Mouse (Mus musculus) kidney, adult 11 months (tissue): ENCODE data around the gene Ptprt.

Experiments used
- DNase-seq: peaks from one replicate; pipeline ENCODE4 v3.0.0; 2022

Ptprt gene

GRCm38 (mm10) chr2:162577819-162578218 is 83.1 kb downstream of the Ptprt start:
- no peak for DNase-seq

DNA sequence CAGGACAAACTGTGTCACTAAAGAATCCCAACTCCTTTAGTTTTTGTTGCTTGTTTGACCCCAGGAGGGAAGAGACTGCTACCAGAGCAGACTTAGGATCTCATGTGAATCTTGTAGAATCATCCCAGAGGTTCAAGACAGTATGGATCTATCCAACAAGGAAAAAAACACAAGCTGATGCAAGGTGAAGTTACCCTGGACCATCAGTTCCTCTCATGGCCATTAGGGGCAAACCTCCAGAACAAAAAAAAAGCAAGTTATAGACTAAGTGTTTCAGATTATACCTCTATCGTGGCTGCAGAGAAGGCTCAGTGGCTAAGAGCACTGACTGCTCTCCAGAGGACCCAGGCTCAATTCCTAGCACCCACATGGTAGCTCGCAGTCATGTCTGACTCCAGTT is 88.1 kb downstream of the Ptprt start:
- DNase-seq: no peak

GRCm38 (mm10) chr2:162571037-162571436 is 89.9 kb downstream of the Ptprt start:
- DNase-seq: no peak

DNA sequence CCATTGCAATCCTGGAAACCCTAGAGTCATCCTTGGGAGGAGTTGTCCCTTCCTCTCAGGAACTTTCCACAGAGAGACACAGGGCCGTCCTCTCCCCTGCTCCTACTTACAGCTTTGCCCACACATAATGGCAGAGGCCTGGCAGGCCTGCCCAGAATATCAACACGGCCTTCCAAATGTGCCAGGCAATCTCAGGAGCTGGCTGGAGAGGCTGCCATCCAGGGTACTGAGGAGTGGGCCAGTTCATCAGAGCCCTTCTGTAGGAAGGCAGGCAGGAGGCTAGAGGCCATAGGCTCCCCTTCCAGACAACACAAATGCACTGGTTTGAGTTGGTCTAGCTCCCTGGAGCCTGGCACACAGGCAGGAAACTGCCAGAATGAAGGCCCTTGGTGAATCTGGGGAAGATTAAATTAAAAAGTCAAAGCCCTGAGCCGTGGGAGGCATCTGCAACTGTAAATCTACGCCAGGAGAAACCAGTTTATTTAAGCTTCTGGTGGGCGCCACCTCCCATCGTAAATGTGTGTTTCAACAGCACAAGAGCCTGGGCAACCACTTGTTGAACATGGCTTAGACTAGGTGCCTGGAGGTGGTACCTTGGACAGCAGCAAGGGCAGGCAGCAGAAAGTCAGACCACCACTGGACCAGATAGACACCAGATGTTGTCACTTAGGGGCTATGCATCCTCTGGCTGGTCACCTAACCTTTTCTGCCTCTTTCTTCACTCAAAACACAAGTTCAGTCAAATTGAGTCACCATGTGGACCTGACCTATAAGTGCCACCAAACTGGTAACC is 92.4 kb downstream of the Ptprt start:
- DNase-seq: no peak

GRCm38 (mm10) chr2:162548312-162548711 is 112.6 kb downstream of the Ptprt start:
- no peak for DNase-seq

GRCm38 (mm10) chr2:162531638-162532037 is 129.3 kb downstream of the Ptprt start:
- no peak for DNase-seq

- no peak for DNase-seq
Measured at GRCm38 (mm10) chr2:162528911-162529310, 132.0 kb downstream of the Ptprt start.

GRCm38 (mm10) chr2:162515993-162516392 is 145.0 kb downstream of the Ptprt start:
- DNase-seq: no peak

DNA sequence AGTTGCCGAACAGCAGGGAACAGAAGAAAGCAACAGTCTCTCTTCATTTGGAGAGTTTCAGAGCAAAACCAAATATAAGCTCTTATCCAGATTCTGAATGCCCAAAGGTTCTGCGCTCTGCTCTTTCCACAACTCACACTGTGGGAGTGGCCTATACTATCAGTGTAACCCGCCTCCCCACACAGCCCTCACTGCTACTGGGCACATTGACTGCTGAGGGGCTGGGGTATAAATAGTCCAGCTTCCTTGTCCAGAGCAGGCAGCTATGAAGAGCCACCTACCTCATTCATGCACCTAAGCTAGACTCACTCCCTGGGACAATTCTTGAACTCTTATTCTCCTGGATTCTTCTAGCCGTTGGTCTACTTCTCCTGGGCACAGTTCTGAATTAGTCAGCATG is 147.9 kb downstream of the Ptprt start:
- DNase-seq: no peak

GRCm38 (mm10) chr2:162512094-162512493 is 148.9 kb downstream of the Ptprt start:
- no peak for DNase-seq

GRCm38 (mm10) chr2:162509016-162509415 is 151.9 kb downstream of the Ptprt start:
- DNase-seq: no peak

GRCm38 (mm10) chr2:162507664-162508063 is 153.3 kb downstream of the Ptprt start:
- DNase-seq: no peak

DNA sequence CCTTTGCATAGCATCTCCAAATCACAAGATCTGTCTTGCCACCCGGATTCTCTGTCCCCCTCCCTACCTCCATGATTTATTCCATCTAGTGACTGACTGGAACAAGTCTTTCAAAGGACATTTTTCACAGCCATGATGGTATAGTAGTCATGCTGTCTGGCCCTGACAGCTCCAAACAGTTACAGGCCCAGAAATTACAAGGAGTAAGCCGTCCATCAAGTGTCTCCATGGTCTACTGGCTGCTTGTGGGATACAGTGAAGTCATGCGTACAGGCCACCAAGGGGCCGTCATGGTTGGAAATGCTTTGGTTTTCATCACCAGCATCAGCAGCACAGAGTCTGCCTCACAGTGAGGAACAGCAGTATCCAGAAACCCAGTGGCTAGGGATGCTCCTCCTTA is 156.1 kb downstream of the Ptprt start:
- no peak for DNase-seq

GRCm38 (mm10) chr2:162499501-162499915 is 161.4 kb downstream of the Ptprt start:
- no peak for DNase-seq

DNA sequence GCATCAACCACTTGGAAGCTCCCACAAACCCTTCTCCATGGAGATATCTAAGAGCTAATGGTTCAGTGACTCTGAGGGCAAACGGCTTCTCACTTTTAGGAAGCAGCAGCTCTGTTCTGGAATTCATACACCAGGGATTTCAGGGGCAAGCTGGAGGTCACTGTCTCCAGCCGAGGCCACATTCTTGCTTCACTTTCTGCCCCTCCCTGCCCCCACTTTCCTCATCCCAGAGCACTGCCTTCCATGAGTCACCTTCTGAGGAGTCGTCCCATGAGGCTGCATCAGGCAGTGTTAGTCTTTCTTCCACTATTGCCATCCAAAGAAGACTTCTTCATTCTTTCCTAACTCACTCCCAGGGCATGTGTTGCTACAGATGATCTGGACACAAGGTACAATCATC is 162.8 kb downstream of the Ptprt start:
- no peak for DNase-seq

DNA sequence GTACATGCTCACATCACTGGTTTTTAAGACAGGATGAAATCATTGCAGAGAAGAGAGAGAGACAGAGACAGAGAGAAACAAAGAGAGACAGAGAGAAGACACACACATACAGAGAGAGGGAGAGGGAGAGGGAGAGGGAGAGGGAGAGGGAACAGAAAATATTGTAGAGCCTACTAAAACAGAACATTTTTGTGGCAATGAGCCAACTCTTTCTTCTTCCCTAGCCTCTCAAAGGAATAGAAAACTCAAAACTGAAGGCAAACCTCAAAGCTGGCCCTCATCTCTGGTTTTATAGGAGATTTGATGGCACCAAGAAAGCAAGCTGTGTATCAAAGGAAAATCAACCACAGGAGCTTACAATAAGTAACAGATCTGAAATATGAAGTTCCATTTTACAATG is 176.9 kb downstream of the Ptprt start:
- DNase-seq: no peak

- no peak for DNase-seq
Measured at GRCm38 (mm10) chr2:162443106-162443505, 217.8 kb downstream of the Ptprt start.

- no peak for DNase-seq
Measured at GRCm38 (mm10) chr2:162436646-162437045, 224.3 kb downstream of the Ptprt start.

DNA sequence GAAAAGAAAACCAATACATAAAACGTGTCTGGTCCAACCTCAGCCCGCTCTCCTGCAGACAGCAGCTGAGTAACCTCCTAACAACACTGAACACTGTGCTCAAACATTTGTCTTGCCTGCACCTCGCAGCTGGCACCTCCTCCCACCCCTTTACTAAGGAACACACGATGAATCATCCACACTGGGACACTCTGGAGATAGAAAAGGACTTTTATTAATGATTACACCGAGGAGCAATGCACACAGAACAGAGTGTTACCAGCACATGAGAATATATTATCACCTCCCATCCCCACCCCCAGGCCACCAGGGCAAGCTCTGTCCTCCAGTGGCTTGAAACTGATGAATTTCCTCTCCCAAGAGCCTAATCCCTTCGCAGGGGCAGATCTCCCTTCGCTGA is 230.8 kb downstream of the Ptprt start:
- DNase-seq: no peak

- DNase-seq: no peak
Measured at GRCm38 (mm10) chr2:162426114-162426513, 234.8 kb downstream of the Ptprt start.

- DNase-seq: no peak
Measured at GRCm38 (mm10) chr2:162418181-162418580, 242.8 kb downstream of the Ptprt start.

- DNase-seq: no peak
Measured at GRCm38 (mm10) chr2:162413073-162413812, 247.7 kb downstream of the Ptprt start.

DNA sequence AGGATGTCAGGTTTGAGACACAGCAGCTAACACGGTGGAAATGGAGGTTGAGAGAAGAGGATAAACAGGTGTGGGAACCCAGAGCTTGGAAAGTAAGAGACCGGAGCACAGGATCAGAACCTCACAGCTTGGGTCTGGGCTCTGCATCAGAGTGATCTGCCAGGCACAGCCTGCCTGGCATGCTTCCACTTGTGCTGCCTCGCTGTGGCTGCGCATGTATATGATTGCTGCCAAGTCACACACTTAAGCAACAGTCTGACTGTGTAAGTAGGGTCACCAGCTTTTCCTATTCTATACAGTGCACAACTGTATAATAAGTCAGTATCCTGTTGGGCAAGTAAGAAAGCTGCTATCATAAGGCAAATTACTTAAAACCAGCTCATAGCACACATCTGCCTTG is 249.9 kb downstream of the Ptprt start:
- DNase-seq: no peak

DNA sequence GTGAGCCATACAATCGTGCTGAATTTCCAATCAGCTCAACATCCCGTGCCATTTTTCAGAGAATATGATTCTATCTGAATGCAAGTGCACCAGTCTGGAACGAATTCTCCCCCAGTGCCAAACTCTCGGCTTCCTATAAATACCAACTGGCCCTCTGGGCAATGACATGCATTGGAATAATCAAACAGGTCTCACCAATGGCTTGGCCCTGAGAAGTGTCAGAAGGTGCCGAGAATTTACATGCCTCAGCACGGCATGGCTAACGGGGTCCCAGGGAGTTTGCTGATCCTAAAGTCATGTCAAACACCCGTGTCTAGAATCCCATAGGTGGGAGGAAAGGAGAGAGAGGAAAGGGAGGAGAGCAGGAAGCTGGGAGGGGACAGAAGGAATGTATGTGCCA is 251.7 kb downstream of the Ptprt start:
- no peak for DNase-seq
